Mouse (Mus musculus): ENCODE measurements around the gene Ppargc1a. TPM values are rescaled to one million over a fixed set of nuclear protein-coding genes. Genes with fewer than 3 reads are reported as not detected.

Ppargc1a gene
- polyA plus RNA-seq (2014; fragmentation: Illumina TruSeq; extraction: RNeasy Lipid Tissue Mini Kit (QIAGEN cat#74804); ENCODE audit: low read depth, low replicate concordance), result 5.8 TPM

GRCm38 (mm10) chr5:51567659-51568058, at the start of gene Ppargc1a:
Ppargc1a (minus strand) TSS chr5:51567726.

